Mouse (Mus musculus) cerebellum, adult 8-10 months (tissue): ENCODE data around the gene Wscd2.

Source experiments
- DNase-seq: peaks from one replicate; pipeline ENCODE4 v3.0.0; 2022

Gene Wscd2

GRCm38 (mm10) chr5:113542885-113543476 is 52.8 kb downstream of the Wscd2 start:
- DNase-seq: no peak

- DNase-seq: peak; percentile 70
Observed at GRCm38 (mm10) chr5:113547949-113548700, 58.0 kb downstream of the Wscd2 start.

- DNase-seq: no peak
Observed at GRCm38 (mm10) chr5:113550249-113550648, 60.1 kb downstream of the Wscd2 start.

- no peak for DNase-seq
Observed at GRCm38 (mm10) chr5:113550759-113551158, 60.6 kb downstream of the Wscd2 start.

GRCm38 (mm10) chr5:113553402-113553897 is 63.3 kb downstream of the Wscd2 start:
- no peak for DNase-seq

- no peak for DNase-seq
Observed at GRCm38 (mm10) chr5:113554095-113554494, 64.0 kb downstream of the Wscd2 start.

GRCm38 (mm10) chr5:113554571-113554970 is 64.4 kb downstream of the Wscd2 start:
- DNase-seq: no peak

- DNase-seq: peak; percentile 68
Observed at GRCm38 (mm10) chr5:113555684-113556083, 65.6 kb downstream of the Wscd2 start.

- no peak for DNase-seq
Observed at GRCm38 (mm10) chr5:113558065-113558464, 67.9 kb downstream of the Wscd2 start.

- no peak for DNase-seq
Observed at GRCm38 (mm10) chr5:113559627-113560026, 69.5 kb downstream of the Wscd2 start.

GRCm38 (mm10) chr5:113564463-113564862 is 74.3 kb downstream of the Wscd2 start:
- DNase-seq: no peak

GRCm38 (mm10) chr5:113565101-113565854 is 75.1 kb downstream of the Wscd2 start:
- peak; percentile 69 for DNase-seq

GRCm38 (mm10) chr5:113565858-113566257 is 75.7 kb downstream of the Wscd2 start:
- no peak for DNase-seq

GRCm38 (mm10) chr5:113570056-113570717 is 80.1 kb downstream of the Wscd2 start:
- DNase-seq: no peak

GRCm38 (mm10) chr5:113577555-113577954 is 87.4 kb downstream of the Wscd2 start:
- DNase-seq: no peak

- no peak for DNase-seq
Observed at GRCm38 (mm10) chr5:113578428-113578827, 88.3 kb downstream of the Wscd2 start.

- no peak for DNase-seq
Observed at GRCm38 (mm10) chr5:113579128-113579527, 89.0 kb downstream of the Wscd2 start.

GRCm38 (mm10) chr5:113580248-113580647 is 90.1 kb downstream of the Wscd2 start:
- no peak for DNase-seq

- no peak for DNase-seq
Observed at GRCm38 (mm10) chr5:113580801-113581200, 90.7 kb downstream of the Wscd2 start.

GRCm38 (mm10) chr5:113583424-113584162 is 93.5 kb downstream of the Wscd2 start:
- DNase-seq: peak; percentile 25

- DNase-seq: no peak
Observed at GRCm38 (mm10) chr5:113584439-113584838, 94.3 kb downstream of the Wscd2 start.
